Mouse (Mus musculus) limb, embryonic 11.5 days (tissue): ENCODE data around the gene Efcab11. TPM values are rescaled to one million over a fixed set of nuclear protein-coding genes. Genes with fewer than 3 reads are reported as not detected.

Source experiments
- ATAC-seq: fragments of 200-750 bp; cut with Nextera tagmentation; 2 replicates; pipeline ENCODE4 v1.8.0; 2017; ENCODE audit warnings: low read depth; ENCODE audit not compliant: insufficient number of reproducible peaks, low FRiP score, low TSS enrichment
- DNase-seq: peaks from one replicate; pipeline ENCODE4 v3.0.0-alpha.2; 2015; ENCODE audit warnings: low spot score
- H3K27ac ChIP-seq: fragments of 300-500 bp; sonication (generic); replicated peaks from 2 replicates; pipeline ENCODE4 v1.5.1; 2014; ENCODE audit warnings: low read depth, mild to moderate bottlenecking, low read length
- H3K27me3 ChIP-seq: fragments of 300-500 bp; sonication (generic); 2 replicates; pipeline ENCODE4 v1.6.1; 2014; ENCODE audit warnings: mild to moderate bottlenecking, low read length, mixed read lengths; ENCODE audit not compliant: control insufficient read depth, insufficient read depth
- H3K36me3 ChIP-seq: fragments of 300-500 bp; sonication (generic); 2 replicates; pipeline ENCODE4 v1.6.1; 2014; ENCODE audit warnings: mild to moderate bottlenecking, low read length, moderate library complexity, mixed read lengths; ENCODE audit not compliant: control insufficient read depth, insufficient read depth
- H3K4me1 ChIP-seq: fragments of 300-500 bp; sonication (generic); 2 replicates; pipeline ENCODE4 v1.6.1; 2014; ENCODE audit warnings: low read length, mixed read lengths; ENCODE audit not compliant: control insufficient read depth, insufficient read depth
- H3K4me2 ChIP-seq: fragments of 300-500 bp; sonication (generic); 2 replicates; pipeline ENCODE4 v1.6.1; 2014; ENCODE audit warnings: low read depth, mild to moderate bottlenecking, moderate library complexity; ENCODE audit not compliant: severe bottlenecking
- H3K4me3 ChIP-seq: fragments of 300-500 bp; sonication (generic); 2 replicates; pipeline ENCODE4 v1.5.1; 2014; ENCODE audit warnings: low read depth, low read length
- H3K9ac ChIP-seq: fragments of 300-500 bp; sonication (generic); 2 replicates; pipeline ENCODE4 v1.6.1; 2014; ENCODE audit warnings: mild to moderate bottlenecking, low read length
- H3K9me3 ChIP-seq: fragments of 300-500 bp; sonication (generic); 2 replicates; pipeline ENCODE4 v1.6.1; 2016; ENCODE audit warnings: low read length; ENCODE audit not compliant: control insufficient read depth
- WGBS: fragments of 180-500 bp; shearing (Covaris S2); extraction: QIAGEN DNeasy Blood & Tissue Kit; methylation state at CpG from one replicate; pipeline ENCODE4 v1.1.7; 2014; 5-methylcytosine and 5-hydroxymethylcytosine counted together
- polyA plus RNA-seq: library from polyadenylated mRNA; unstranded; fragments of >200 nt; fragmentation: Nextera tagmentation; extraction: Ambion mirVana; gene quantifications from 2 replicates; pipeline ENCODE4 v1.2.1, GENCODE M21; 2014

Efcab11 gene
- polyA plus RNA-seq, 1 experiment from 2014 or later = 21.3 TPM

DNA sequence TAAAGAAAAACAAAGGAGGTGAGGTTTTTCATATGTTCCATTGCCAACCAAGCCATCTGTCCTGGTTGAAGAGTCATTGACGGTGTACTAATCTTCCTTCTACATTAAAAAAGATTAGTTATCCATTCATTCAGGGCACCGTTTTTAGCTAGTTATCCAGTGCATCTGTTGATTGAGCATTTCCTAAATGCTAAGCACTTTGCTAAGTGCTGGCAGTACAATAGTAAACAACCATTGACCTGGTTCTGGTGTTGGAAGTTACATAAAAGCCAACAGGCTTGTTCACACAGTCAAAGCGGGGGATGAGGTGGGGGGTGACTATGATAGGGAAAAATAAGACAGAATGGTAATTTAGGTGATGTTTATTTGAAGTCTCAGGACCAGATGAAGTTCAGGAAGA is 35.4 kb upstream of the Efcab11 start:
- H3K4me3 ChIP-seq = no peak overlapping the region
- peaks cover 2% of the 10 kb centered on the region; the same call in 1 of the 2 replicates for H3K36me3 ChIP-seq
- 94% methylated on average over 3 of the region's 3 CpGs for WGBS
- no peaks in the 10 kb centered on the region for H3K9me3 ChIP-seq
- DNase-seq (no peak), ATAC-seq (no peak)
- H3K4me2 ChIP-seq = no peak overlapping the region
- no peaks in the 10 kb centered on the region for H3K4me1 ChIP-seq
- H3K27me3 ChIP-seq = no peaks in the 10 kb centered on the region
- no peak overlapping the region for H3K9ac ChIP-seq
- no peak overlapping the region for H3K27ac ChIP-seq

- no peak overlapping the region for H3K9ac ChIP-seq
- no peak for DNase-seq
- no peak overlapping the region for H3K4me2 ChIP-seq
- no peak overlapping the region for H3K27ac ChIP-seq
- ATAC-seq = no peak
- no peaks in the 10 kb centered on the region for H3K27me3 ChIP-seq
- 87% methylated on average over 15 of the region's 15 CpGs for WGBS
- no peak overlapping the region for H3K4me3 ChIP-seq
- peaks cover 2% of the 10 kb centered on the region; the same call in 1 of the 2 replicates for H3K36me3 ChIP-seq
- H3K9me3 ChIP-seq = no peaks in the 10 kb centered on the region
- no peaks in the 10 kb centered on the region for H3K4me1 ChIP-seq
These were observed 33.7 kb upstream of the Efcab11 start for GRCm38 (mm10) chr12:99917800-99918427.

- DNase-seq (no peak), ATAC-seq (no peak)
- Histone ChIP-seq H3K9ac (no peak overlapping the region), H3K27ac (no peak overlapping the region), H3K9me3 (no peaks in the 10 kb centered on the region), H3K4me3 (no peak overlapping the region), H3K4me1 (no peaks in the 10 kb centered on the region), H3K36me3 (no peaks in the 10 kb centered on the region), H3K4me2 (no peak overlapping the region), H3K27me3 (no peaks in the 10 kb centered on the region)
- WGBS = 89% methylated on average over 12 of the region's 12 CpGs
These were observed 27.2 kb upstream of the Efcab11 start for GRCm38 (mm10) chr12:99911466-99911865.

DNA sequence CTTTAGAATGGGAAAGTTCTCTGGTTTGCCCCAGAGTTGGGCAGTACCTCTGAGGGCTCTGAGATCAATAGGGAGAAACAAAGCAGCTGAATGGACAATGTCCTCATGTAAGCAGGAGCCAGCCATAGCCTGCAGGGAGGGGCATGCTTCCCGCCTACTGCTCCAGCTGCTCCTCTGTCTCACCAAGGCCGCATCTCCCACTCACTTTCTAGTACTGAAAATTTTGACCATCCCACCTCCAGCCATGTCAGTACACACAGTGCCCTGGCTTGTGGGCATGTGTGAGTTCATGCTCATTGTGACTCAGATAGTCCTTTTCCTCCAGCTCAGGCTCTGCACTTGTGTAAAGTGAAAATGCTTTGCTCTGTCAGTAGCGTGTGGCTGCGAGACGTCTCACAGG is 20.3 kb upstream of the Efcab11 start:
- H3K4me2 ChIP-seq = no peak overlapping the region
- no peaks in the 10 kb centered on the region for H3K27me3 ChIP-seq
- no peak for ATAC-seq
- H3K9ac ChIP-seq = no peak overlapping the region
- no peaks in the 10 kb centered on the region for H3K9me3 ChIP-seq
- WGBS = 92% methylated on average over 5 of the region's 5 CpGs
- H3K36me3 ChIP-seq = no peaks in the 10 kb centered on the region
- no peak for DNase-seq
- H3K27ac ChIP-seq = no peak overlapping the region
- H3K4me3 ChIP-seq = no peak overlapping the region
- no peaks in the 10 kb centered on the region for H3K4me1 ChIP-seq

DNA sequence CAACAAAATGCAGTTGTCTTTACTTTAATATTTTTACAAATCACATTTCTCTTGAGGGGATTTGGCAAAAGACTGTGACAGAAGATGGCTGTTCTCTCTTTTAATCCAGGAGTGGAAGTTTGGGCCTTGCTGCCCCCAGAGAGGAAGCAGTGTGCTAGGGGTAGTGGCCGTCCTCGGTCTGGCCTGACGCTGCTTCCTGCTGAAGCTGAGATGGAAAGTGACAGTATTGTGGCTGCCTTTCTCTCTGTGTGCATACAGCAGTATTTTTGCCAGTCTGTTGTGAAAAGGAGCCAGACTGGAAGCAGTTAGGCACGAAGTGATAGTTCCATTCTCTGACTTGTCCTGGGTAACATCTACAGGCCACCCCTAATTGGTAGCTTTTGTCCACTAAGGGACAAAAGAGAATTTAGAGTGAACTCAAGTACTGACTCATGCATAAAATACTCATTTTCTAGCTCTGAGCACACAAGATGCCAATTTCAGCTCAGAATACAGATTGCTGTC is 18.7 kb upstream of the Efcab11 start:
- H3K9me3 ChIP-seq = no peaks in the 10 kb centered on the region
- no peaks in the 10 kb centered on the region for H3K27me3 ChIP-seq
- no peaks in the 10 kb centered on the region for H3K4me1 ChIP-seq
- DNase-seq = no peak
- no peak overlapping the region for H3K9ac ChIP-seq
- H3K4me3 ChIP-seq = no peak overlapping the region
- 93% methylated on average over 4 of the region's 4 CpGs for WGBS
- H3K27ac ChIP-seq = no peak overlapping the region
- no peak for ATAC-seq
- H3K36me3 ChIP-seq = no peaks in the 10 kb centered on the region
- no peak overlapping the region for H3K4me2 ChIP-seq

GRCm38 (mm10) chr12:99901973-99902866 is 18.0 kb upstream of the Efcab11 start:
- Histone ChIP-seq H3K9me3 (no peaks in the 10 kb centered on the region), H3K4me3 (no peak overlapping the region), H3K27me3 (no peaks in the 10 kb centered on the region), H3K9ac (no peak overlapping the region), H3K4me2 (no peak overlapping the region), H3K27ac (no peak overlapping the region), H3K36me3 (no peaks in the 10 kb centered on the region), H3K4me1 (no peaks in the 10 kb centered on the region)
- WGBS = 76% methylated on average over 8 of the region's 8 CpGs
- ATAC-seq (no peak), DNase-seq (no peak)

GRCm38 (mm10) chr12:99899991-99900390 is 15.8 kb upstream of the Efcab11 start:
- no peak for ATAC-seq
- Histone ChIP-seq H3K4me2 (no peak overlapping the region), H3K27ac (no peak overlapping the region), H3K4me1 (no peaks in the 10 kb centered on the region), H3K36me3 (no peaks in the 10 kb centered on the region), H3K27me3 (no peaks in the 10 kb centered on the region), H3K9me3 (no peaks in the 10 kb centered on the region), H3K4me3 (no peak overlapping the region), H3K9ac (no peak overlapping the region)
- WGBS = 88% methylated on average over 1 of the region's 3 CpGs
- DNase-seq = no peak

DNA sequence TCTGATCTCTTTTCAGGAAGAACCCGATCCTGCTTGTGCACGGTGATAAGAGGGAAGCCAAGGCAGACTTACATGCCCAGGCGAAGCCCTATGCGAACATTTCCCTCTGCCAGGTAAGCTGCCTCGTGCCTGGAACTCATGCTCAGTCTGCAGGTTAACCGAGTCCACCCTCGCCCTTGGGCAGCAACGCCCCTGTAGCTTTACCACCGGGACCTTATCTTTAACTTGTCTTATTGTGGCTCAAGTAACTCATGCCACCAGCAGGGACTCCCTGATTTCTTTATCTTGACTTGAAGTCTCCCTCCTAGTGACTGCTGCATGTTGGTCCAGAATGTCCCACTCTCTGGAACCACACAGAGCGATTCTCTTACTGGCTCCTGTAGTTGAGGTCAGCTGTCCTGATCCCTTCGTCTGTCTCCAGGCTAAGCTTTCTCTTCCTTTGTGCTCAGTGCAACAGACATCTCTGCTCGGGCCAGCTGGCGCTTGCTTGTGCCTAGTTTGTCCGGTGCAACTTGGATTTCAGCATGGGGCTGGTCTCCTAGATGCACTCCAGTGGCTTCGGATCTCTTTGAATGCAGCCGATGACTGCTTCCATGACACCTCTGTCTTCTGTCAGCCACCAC is 14.1 kb upstream of the Efcab11 start:
- H3K4me3 ChIP-seq = no peak overlapping the region
- no peaks in the 10 kb centered on the region for H3K9me3 ChIP-seq
- H3K27ac ChIP-seq = no peak overlapping the region
- no peaks in the 10 kb centered on the region for H3K27me3 ChIP-seq
- H3K36me3 ChIP-seq = no peaks in the 10 kb centered on the region; the same call in 1 of the 2 replicates
- ATAC-seq = no peak
- H3K4me1 ChIP-seq = no peaks in the 10 kb centered on the region
- WGBS = 90% methylated on average over 16 of the region's 16 CpGs
- no peak for DNase-seq
- H3K4me2 ChIP-seq = no peak overlapping the region
- H3K9ac ChIP-seq = no peak overlapping the region
